Mouse (Mus musculus) B cell, adult 67 days (primary cell): ENCODE results near the gene Pdpk1. TPM values are rescaled to one million over a fixed set of nuclear protein-coding genes. Genes with fewer than 3 reads are reported as not detected.

Experiments used
- total RNA-seq, 2 experiments: library from RNA; stranded (reverse); gene quantifications; 4 replicates each; pipeline ENCODE4 v1.2.4; 2023

The Pdpk1 gene
- total RNA-seq = 10 to 100 TPM; 67.8 to 80.7 TPM

DNA sequence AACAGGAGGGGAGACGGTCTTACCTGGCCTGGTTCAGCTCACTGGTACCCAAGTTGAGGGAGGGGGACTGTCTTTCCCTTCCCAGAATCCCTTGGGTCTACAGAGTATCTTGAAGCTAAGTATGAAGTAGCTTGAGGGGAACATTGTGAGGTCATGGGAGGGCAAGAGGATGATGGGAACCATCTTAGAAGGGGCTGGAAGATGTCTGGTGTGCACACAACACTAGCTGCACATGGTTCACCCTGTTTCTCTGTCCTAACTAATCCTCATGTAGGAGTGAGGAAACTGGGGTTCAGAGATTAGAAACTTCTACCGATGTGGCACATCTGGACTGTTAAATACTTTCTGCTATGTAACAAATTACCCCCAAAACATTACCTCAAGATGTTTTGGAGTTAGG, at the start of gene Pdpk1:
Gene Pdpk1, minus strand, starts transcription at position 101 of the 400 bp plus-strand sequence.

DNA sequence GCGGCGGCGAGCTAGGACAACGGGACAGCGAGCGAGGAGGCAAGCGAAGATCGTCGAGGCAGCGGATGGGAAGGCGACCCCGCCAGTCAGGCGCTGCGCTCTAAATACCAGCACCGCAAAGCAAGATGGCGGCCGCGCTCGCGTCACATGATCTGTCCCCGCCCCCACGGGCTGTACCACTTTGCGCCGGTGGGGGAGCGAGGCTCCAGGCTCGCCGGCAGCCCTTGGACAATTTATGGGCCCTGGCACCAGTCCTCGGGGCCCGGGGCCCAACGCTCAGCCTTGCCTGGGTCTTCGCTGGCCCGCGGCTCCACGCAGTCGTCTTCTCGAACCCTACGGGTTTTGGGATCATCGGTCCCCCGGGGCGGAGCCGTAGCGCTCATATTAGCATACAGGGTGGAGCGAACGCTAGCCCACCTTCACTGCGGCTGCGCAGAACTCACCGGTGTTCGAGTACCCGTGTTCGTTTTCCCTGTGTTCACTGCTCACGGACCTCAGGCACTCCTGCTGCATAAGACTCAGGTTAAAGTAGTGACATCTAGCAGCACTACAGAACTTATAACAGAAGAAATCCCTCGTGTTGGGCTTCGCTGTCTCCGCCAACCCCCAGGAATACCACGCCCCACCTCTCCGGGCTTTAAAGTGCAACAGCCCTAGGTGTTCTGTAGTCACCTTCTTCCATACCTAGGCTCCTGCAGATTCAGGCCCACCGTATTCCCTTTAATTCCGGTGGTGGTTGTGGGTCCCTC, 18.8 kb upstream of the Pdpk1 start, which contains the start of gene Atp6v0c:
Gene Atp6v0c, minus strand, starts transcription at position 386 of the 749 bp plus-strand sequence.

DNA sequence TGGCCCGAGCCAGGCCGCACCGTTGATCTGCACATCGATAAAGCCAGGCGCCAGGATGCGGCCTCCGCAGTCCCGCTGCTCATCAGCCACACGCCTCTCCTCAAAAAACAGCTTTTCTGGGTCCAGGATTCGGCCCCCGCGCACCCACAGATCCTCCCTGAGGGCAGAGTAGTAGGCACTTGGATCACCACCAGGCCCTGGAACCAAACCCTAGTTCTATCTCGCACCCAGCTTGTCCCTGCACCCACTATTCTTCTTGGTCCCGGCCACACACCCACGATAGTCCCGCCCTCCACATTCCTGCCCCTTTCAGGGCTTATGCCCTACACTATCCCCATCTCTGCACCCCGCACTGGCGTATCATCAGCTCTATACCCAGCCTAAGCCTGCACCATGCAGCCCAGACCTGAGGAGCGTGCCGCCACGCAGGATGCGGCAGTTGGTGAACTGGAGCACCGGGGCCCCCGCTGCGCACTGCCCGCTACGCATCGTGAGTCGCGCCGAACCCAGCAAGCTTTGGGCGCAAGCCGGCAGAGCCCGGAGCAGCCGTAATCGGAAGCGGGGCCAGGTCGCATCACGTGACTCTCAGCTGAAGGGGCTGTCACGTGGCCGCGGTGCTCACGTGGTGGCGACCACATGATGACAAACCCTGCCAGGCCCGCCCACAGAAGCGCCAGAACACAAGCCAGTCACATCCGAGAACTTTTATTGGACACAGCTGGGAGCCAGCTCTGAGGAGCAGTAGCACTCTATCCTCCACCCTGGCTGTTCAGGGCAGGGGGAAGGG, 12.6 kb upstream of the Pdpk1 start, which contains the start of gene Amdhd2:
Gene Amdhd2, minus strand, starts transcription at position 591 of the 787 bp plus-strand sequence.

DNA sequence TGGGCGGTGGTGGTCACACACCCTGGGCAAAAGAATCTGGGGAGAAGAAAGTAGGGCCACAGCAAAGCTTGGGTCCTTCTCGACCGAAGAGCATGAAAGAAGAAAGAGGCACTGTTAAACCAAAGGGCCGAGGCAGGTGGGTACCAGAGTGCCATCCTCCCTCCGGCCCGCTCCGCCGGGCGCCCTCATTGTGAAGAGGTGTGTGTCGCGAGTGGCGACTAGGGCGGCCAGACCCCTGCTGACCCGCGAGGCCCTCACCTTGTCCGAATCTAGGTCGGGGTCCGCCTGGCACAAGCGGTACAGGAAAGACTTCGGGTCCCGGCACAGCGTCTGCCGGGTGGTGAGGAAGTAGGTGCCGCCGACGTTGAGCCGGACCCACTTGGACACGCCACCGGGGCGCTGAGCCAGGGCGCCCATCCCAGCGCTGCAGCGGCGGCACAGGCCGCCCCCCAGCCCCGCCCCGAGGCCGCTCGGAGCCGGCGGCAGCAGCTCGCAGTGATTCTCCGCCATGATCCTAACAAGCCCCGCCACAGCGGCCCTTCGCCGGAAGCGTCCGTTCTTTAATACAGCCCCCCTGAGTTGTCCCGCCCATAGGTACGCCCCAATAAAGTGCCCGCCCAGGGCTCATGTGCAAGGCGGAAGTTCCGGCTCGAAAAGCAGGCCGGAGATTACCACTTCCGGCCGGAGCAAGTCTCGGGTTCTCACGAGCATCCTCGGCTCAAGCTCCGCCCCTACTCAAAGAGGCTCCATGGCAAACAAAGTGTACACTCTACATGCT, 77.6 kb downstream of the Pdpk1 start, which contains the start of gene Kctd5:
Gene Kctd5, minus strand, starts transcription at position 567 of the 778 bp plus-strand sequence.

DNA sequence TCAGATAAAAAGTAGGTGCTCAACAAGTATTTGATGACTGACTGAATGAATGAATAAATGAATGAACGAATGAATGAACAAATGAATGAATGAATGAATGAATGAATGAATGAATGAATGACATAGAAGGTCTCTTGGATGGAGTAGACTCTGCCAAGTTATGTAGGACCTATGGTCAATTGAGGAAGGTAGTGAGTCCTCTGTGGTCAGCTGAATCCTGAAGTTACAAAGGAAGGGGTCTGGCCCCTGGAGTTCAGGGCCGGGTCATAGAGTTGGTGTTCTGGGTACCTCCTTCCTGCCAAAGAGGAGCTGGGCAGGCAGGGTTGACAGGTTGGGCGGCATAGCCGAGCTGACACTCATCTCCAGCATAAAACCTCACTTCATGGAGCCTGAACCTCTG, 112.9 kb downstream of the Pdpk1 start, which contains the start of gene Prss27:
Gene Prss27, plus strand, starts transcription at position 301 of the 400 bp plus-strand sequence.

Other genes starting within 250 kb of the Pdpk1 start
- not detected for gene Dcpp3, start 233.5 kb downstream of the Pdpk1 start, total RNA-seq
- not detected for gene Sbp, start 209.3 kb downstream of the Pdpk1 start, total RNA-seq
- not detected for gene Sbpl, start 195.7 kb downstream of the Pdpk1 start, total RNA-seq
- gene Prss30, start 170.4 kb downstream of the Pdpk1 start, total RNA-seq = not detected
- not detected for gene Prss22, start 152.8 kb downstream of the Pdpk1 start, total RNA-seq
- gene Prss27, start 112.8 kb downstream of the Pdpk1 start, total RNA-seq = not detected
- gene Kctd5, start 77.4 kb downstream of the Pdpk1 start, total RNA-seq = 10 to 100 TPM; 34.4 to 38.7 TPM
- gene Amdhd2, start 12.8 kb upstream of the Pdpk1 start, total RNA-seq = 10 to 100 TPM; 34.6 to 44.6 TPM
- 100 to 1,000 TPM; 187 to 216 TPM for gene Atp6v0c, start 18.8 kb upstream of the Pdpk1 start, total RNA-seq
- 1 to 10 TPM; 1.3 to 1.6 TPM for gene Tbc1d24, start 54.6 kb upstream of the Pdpk1 start, total RNA-seq
- under 1 TPM; 0.12 to 0.46 TPM for gene Ntn3, start 58.6 kb upstream of the Pdpk1 start, total RNA-seq
- 10 to 100 TPM; 11.2 to 13.8 TPM for gene Tedc2, start 69.9 kb upstream of the Pdpk1 start, total RNA-seq
- gene Ccnf, start 100.6 kb upstream of the Pdpk1 start, total RNA-seq = 1 to 10 TPM; 8.0 to 8.6 TPM
- under 1 TPM in 1 of 2 experiments, not detected in 1; 0.42 TPM for gene Abca17, start 200.1 kb upstream of the Pdpk1 start, total RNA-seq
- 10 to 100 TPM; 64.0 to 67.1 TPM for gene Abca3, start 201.0 kb upstream of the Pdpk1 start, total RNA-seq